Mouse (Mus musculus): ENCODE results near the gene Neb.

The Neb gene

GRCm38 (mm10) chr2:52374706-52375105 is 3.6 kb downstream of the Neb start:
- DNase-seq (ENCODE audit: low spot score) = no peak

DNA sequence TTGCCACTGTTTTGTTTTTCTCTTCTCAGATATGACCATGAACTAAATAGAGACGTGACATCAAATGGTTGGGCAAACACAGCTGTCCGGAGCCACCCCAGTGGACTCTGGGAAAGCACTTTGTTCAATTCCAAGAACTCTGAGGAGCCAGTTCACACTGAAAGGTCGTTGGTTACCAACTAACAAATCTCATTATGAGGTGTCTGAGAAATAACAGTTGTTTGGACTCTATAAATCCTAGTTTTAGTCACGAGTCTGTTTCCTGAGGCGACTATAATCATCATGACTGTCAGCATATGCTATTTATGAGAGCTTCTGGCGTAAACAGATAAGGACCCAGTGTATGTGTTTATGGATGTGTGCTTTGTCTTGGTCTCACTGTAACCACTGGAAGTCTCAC is 5.8 kb downstream of the Neb start:
- no peak for DNase-seq (ENCODE audit: low spot score)

DNA sequence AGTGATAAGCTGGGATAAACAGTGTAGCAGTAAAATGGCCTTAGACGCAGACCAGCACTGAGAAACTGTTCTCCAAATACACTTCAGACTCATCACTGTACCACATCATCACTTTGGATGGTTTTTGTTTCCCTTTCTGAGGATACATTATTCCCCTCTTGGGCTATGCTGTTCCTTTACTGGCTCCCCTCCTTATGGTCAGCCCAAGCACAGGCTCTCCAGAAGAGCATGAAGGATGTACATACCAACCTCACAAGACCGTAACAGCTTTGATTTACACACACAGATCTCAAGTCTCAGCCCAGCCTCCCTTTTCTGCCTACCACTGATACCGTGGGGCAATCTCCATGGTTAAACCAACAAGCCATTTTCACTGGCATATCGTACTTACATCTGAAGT is 6.2 kb downstream of the Neb start:
- DNase-seq (ENCODE audit: low spot score) = no peak

GRCm38 (mm10) chr2:52371066-52371465 is 7.2 kb downstream of the Neb start:
- no peak for DNase-seq (ENCODE audit: low spot score)

GRCm38 (mm10) chr2:52369622-52370021 is 8.7 kb downstream of the Neb start:
- no peak for DNase-seq (ENCODE audit: low spot score)

DNA sequence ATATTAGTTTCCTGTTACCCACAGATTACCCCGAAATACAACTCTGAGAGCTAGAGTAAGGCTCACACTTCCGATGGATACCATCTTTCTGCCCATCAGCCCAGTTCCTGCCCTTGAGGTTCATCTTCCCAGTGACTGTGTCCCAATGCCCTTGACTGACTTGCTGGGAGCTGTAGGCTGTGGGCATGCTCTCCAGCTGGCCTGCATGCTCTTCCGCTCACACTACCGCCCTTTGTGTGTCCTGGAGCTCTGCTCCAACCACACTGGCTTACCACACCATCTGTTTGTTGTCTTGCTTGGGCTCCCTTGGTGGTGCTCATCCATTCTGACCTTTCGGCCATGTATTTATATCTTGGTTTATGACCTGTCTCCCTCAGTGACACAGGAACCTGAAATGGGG is 10.6 kb downstream of the Neb start:
- DNase-seq (ENCODE audit: low spot score) = no peak

GRCm38 (mm10) chr2:52367248-52367647 is 11.0 kb downstream of the Neb start:
- DNase-seq (ENCODE audit: low spot score) = no peak

- DNase-seq (ENCODE audit: low spot score) = no peak
Observed at GRCm38 (mm10) chr2:52361086-52361485, 17.2 kb downstream of the Neb start.

GRCm38 (mm10) chr2:52359722-52360121 is 18.6 kb downstream of the Neb start:
- DNase-seq (ENCODE audit: low spot score) = no peak

DNA sequence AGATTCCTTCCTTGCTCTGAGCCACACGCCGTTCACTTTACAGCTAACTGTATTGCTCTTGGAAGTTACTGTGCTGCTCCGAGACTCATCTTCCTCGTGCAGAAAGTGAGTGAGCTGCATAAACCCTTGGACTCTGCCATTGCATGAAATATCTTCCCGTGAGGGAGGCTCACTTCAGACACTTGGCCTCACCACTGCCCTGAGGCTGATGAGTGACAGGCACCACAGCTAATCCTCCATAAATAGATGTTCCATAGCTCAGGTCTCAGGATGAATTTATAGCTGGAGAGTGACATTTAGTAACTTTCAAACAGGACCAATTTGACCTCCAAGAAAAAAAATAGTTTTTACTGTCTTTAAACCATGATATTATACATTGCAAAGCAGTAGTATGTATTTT is 20.1 kb downstream of the Neb start:
- DNase-seq (ENCODE audit: low spot score) = no peak

GRCm38 (mm10) chr2:52351029-52351428 is 27.2 kb downstream of the Neb start:
- no peak for DNase-seq (ENCODE audit: low spot score)

DNA sequence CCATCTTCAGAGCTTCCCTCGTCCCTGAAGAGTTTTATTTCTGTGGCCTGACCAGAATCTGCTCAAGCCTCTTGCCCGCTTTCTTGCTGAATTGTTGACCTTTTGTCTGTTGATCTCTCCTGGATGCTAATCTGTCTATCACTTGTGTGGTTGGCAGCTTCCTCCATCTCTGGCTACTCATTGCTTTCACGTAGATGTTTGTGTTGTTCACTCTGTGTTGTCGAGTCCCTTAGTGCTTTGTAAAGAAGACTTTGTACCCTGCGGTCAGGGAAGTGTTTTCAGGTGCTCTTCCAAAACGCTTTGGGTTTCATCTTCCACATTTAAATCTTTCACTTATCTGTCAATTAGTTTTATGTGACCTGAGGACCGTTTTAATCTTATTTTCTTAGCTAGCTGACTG is 37.3 kb downstream of the Neb start:
- no peak for DNase-seq (ENCODE audit: low spot score)

- no peak for DNase-seq (ENCODE audit: low spot score)
Observed at GRCm38 (mm10) chr2:52335556-52335955, 42.7 kb downstream of the Neb start.

- DNase-seq (ENCODE audit: low spot score) = no peak
Observed at GRCm38 (mm10) chr2:52335087-52335486, 43.2 kb downstream of the Neb start.

GRCm38 (mm10) chr2:52333535-52333934 is 44.7 kb downstream of the Neb start:
- DNase-seq (ENCODE audit: low spot score) = no peak

- no peak for DNase-seq (ENCODE audit: low spot score)
Observed at GRCm38 (mm10) chr2:52331761-52332160, 46.5 kb downstream of the Neb start.

- DNase-seq (ENCODE audit: low spot score) = no peak
Observed at GRCm38 (mm10) chr2:52327244-52327815, 50.9 kb downstream of the Neb start.

DNA sequence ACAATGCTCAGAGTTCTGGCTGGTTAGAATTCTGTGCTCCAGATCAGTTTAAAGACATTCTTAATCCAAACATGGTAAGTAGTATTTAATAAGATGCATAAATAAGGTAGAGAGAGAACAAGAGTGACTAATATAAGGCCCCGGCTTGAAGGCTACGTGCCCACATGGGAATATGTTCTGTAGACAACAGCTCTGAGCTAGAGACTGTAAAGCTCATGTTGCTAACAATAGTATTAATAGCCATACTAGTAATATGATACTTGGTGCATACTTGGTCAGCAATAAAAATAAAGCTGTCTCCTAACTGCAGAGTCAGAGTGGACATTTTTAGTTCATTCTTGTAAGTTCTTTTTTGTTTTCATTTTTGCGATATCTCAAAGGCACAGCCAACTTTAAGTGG is 56.4 kb downstream of the Neb start:
- no peak for DNase-seq (ENCODE audit: low spot score)

DNA sequence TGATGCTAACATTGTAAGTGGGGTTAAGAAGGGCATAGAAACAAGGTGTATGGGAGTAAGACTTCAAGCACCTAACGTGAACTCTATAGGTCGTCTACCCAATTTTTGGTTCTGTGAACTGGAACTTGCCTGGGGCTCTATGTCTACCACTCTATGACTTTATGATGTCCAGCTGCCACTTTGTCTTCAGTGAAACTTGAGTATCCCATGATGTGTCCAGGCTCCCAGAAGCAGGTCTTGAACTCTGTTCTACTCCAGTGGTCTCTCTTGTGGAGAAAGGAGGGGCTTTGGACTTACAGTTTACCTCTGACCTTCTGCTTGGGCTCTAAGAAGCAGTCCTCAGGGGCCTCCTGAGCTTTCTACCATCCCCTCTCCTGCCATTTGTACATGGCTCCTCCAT is 58.1 kb downstream of the Neb start:
- DNase-seq (ENCODE audit: low spot score) = no peak

GRCm38 (mm10) chr2:52319020-52319567 is 59.2 kb downstream of the Neb start:
- DNase-seq (ENCODE audit: low spot score) = no peak

DNA sequence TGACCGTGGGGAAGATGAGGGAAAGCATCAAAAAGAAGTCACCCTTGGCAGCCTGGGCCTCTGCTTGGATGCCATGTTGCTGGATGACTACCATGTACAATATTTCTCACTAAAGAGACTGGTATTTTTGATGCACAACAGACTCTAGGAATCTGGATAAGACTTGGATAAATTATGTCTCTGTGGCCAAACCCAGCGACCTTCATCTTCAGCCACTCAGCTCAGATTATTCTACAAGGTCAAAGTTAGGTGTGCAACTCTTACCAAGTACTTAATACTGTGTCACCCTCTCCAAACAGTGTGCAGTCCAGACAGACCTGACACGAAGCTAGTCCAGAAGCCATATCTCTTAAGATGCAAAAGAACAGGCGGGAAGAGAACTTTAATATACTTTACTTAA is 60.8 kb downstream of the Neb start:
- DNase-seq (ENCODE audit: low spot score) = no peak

DNA sequence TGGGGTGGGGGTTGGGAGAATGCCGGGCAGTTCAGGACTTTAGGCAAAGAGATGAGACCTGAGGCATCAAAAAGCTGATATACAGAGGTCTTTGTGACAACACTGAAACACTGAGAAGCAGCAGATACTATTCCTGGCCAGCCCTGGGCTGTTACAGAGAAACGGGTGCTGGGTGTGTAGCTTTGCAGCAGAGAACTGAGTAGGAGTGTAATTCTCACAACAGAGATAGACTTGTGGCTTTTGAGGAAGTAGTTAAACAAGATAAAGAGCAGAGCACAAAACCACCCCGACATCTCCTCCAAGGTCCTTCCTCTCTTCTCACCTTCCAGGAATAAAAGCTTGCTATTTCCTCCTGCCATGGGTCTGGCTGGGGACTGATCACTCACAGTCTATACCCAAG is 62.5 kb downstream of the Neb start:
- no peak for DNase-seq (ENCODE audit: low spot score)

DNA sequence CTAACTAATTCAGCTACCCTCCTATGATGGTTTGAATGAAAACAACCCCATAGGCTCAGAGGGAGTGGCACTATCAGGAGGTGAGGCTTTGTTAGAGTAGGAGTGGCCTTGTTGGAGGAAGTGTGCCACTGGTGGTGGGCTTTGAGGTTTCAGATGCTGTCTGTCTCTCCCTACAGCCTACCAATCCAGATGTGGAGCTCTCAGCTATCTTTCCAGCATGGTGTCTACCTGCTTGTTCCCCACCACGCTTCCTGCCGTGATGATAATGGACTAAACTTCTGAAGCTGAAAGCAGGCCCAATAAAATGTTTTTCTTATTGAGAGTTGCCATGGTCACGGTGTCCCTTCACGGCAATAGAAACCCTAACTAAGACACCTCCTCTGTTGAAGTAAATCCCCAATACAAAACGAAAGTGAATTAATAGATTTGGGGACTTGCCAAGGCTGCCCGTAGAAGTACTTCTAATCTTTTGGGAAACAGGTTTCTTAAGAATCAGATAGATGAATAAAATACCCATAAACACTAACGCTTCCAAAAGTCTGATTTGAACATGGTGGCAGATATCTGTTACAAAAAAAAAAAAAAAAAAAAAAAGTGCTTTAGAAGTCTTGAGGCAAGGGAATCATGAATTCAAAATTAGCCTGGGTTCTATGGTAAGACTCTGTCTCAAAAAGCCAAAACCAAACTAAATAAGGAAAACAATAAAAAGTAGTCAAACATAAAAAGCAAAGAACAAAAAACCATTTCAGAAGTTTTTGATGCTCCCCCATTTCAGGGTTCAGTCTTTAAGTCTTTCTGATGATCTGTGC is 63.1 kb downstream of the Neb start:
- DNase-seq (ENCODE audit: low spot score) = no peak

DNA sequence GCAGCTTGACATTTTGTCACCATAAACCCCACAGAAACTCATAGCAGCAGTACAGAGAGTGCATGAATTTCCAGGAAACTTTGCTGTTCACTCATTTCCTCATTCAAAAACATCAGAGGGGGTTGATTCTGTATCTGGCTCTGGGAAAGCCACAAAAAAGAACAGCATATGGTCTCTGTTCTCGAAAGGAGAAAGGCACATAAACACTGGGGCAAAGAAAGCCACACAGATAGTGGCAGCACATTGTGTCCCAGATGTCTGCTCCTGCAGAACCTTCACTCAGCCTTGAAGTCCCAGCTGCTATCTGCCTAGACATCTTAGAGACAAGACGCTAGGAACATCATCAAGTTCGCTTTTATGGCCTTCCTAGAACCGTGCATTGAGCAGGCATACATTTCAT is 67.5 kb downstream of the Neb start:
- DNase-seq (ENCODE audit: low spot score) = no peak
